Mouse (Mus musculus): Measurements from ENCODE around the gene Gpam. TPM values are rescaled to one million over a fixed set of nuclear protein-coding genes. Genes with fewer than 3 reads are reported as not detected.

The Gpam gene
- polyA plus RNA-seq, 1 experiment from 2014 or later = 24.2 TPM

- Histone ChIP-seq H3K36me3 (replicated peaks; ENCODE audit: insufficient read depth, low read length) (no peaks in the 10 kb centered on the region), H3K4me2 (ENCODE audit: low read depth, low read length) (peak overlapping the region; percentile 70), H3K4me3 (ENCODE audit: low read depth, low read length) (peak overlapping the region; percentile 42), H3K27ac (ENCODE audit: low read depth) (peak overlapping the region; percentile 81), H3K27me3 (ENCODE audit: insufficient read depth, low read length) (no peaks in the 10 kb centered on the region), H3K4me1 (ENCODE audit: insufficient read depth) (peaks cover 17% of the 10 kb centered on the region; the same call in 1 of the 2 replicates), H3K9ac (replicated peaks) (peak overlapping the region; percentile 59), H3K9me3 (ENCODE audit: low read length) (no peaks in the 10 kb centered on the region)
- DNase-seq = no peak
- no peak for ATAC-seq
- 54% methylated on average over 3 of the region's 3 CpGs for WGBS (ENCODE audit: insufficient replicate concordance)
- no peak for TF ChIP-seq EP300 (IDR thresholded peaks at IDR 0.05; ENCODE audit: low read depth)
- no peak for TF ChIP-seq CTCF (IDR thresholded peaks at IDR 0.05; ENCODE audit: low read depth)
Measured at GRCm38 (mm10) chr19:55125456-55125855, 1.6 kb downstream of the Gpam start.

GRCm38 (mm10) chr19:55123001-55123536 is 4.0 kb downstream of the Gpam start:
- ATAC-seq (no peak), DNase-seq (no peak)
- Histone ChIP-seq H3K4me3 (ENCODE audit: low read depth, low read length) (0 out of 2 replicates have a peak overlapping the region, but pooled peaks have one; percentile 20), H3K4me1 (ENCODE audit: insufficient read depth) (peaks cover 19% of the 10 kb centered on the region), H3K9me3 (ENCODE audit: low read length) (no peaks in the 10 kb centered on the region), H3K36me3 (replicated peaks; ENCODE audit: insufficient read depth, low read length) (no peaks in the 10 kb centered on the region), H3K27ac (ENCODE audit: low read depth) (peak overlapping the region; percentile 55), H3K4me2 (ENCODE audit: low read depth, low read length) (peak overlapping the region; percentile 70), H3K27me3 (ENCODE audit: insufficient read depth, low read length) (no peaks in the 10 kb centered on the region), H3K9ac (replicated peaks) (peak overlapping the region; percentile 46; the same call in 1 of the 2 replicates)
- TF ChIP-seq CTCF (IDR thresholded peaks at IDR 0.05; ENCODE audit: low read depth) (no peak), EP300 (IDR thresholded peaks at IDR 0.05; ENCODE audit: low read depth) (no peak)
- 52% methylated on average over 11 of the region's 11 CpGs for WGBS (ENCODE audit: insufficient replicate concordance)

GRCm38 (mm10) chr19:55122351-55122980 is 4.6 kb downstream of the Gpam start:
- no peak overlapping the region for H3K4me3 ChIP-seq (ENCODE audit: low read depth, low read length)
- TF ChIP-seq EP300 (IDR thresholded peaks at IDR 0.05; ENCODE audit: low read depth) = no peak
- TF ChIP-seq CTCF (IDR thresholded peaks at IDR 0.05; ENCODE audit: low read depth) = no peak

GRCm38 (mm10) chr19:55121836-55122235 is 5.2 kb downstream of the Gpam start:
- Histone ChIP-seq H3K36me3 (replicated peaks; ENCODE audit: insufficient read depth, low read length) (no peaks in the 10 kb centered on the region), H3K4me2 (ENCODE audit: low read depth, low read length) (peak overlapping the region; percentile 70), H3K9ac (replicated peaks) (no peak overlapping the region), H3K4me3 (ENCODE audit: low read depth, low read length) (no peak overlapping the region), H3K4me1 (ENCODE audit: insufficient read depth) (peaks cover 19% of the 10 kb centered on the region), H3K9me3 (ENCODE audit: low read length) (no peaks in the 10 kb centered on the region), H3K27ac (ENCODE audit: low read depth) (peak overlapping the region; percentile 61), H3K27me3 (ENCODE audit: insufficient read depth, low read length) (no peaks in the 10 kb centered on the region)
- ATAC-seq = no peak
- no peak for TF ChIP-seq EP300 (IDR thresholded peaks at IDR 0.05; ENCODE audit: low read depth)
- WGBS (ENCODE audit: insufficient replicate concordance) = 53% methylated on average over 6 of the region's 6 CpGs
- no peak for DNase-seq

More at GRCm38 (mm10) chr19:55122351-55122980, 4.6 kb downstream of the Gpam start:
- ATAC-seq = peak; percentile 10; the same call in 1 of the 2 replicates
- Histone ChIP-seq H3K9me3 (ENCODE audit: low read length) (no peaks in the 10 kb centered on the region), H3K4me2 (ENCODE audit: low read depth, low read length) (peak overlapping the region; percentile 70), H3K4me1 (ENCODE audit: insufficient read depth) (peaks cover 19% of the 10 kb centered on the region), H3K27me3 (ENCODE audit: insufficient read depth, low read length) (no peaks in the 10 kb centered on the region), H3K9ac (replicated peaks) (no peak overlapping the region), H3K27ac (ENCODE audit: low read depth) (peak overlapping the region; percentile 61), H3K36me3 (replicated peaks; ENCODE audit: insufficient read depth, low read length) (no peaks in the 10 kb centered on the region)
- 63% methylated on average over 4 of the region's 4 CpGs for WGBS (ENCODE audit: insufficient replicate concordance)
- DNase-seq = peak; percentile 61

- Histone ChIP-seq H3K9me3 (ENCODE audit: low read length) (no peaks in the 10 kb centered on the region), H3K27ac (ENCODE audit: low read depth) (peak overlapping the region; percentile 61; the same call in 1 of the 2 replicates), H3K4me3 (ENCODE audit: low read depth, low read length) (no peak overlapping the region), H3K27me3 (ENCODE audit: insufficient read depth, low read length) (no peaks in the 10 kb centered on the region), H3K36me3 (replicated peaks; ENCODE audit: insufficient read depth, low read length) (no peaks in the 10 kb centered on the region), H3K4me1 (ENCODE audit: insufficient read depth) (peaks cover 24% of the 10 kb centered on the region), H3K9ac (replicated peaks) (0 out of 2 replicates have a peak overlapping the region, but pooled peaks have one; percentile 5), H3K4me2 (ENCODE audit: low read depth, low read length) (peak overlapping the region; percentile 70; the same call in 1 of the 2 replicates)
- WGBS (ENCODE audit: insufficient replicate concordance) = 54% methylated on average over 11 of the region's 11 CpGs
- no peak for ATAC-seq
- TF ChIP-seq EP300 (IDR thresholded peaks at IDR 0.05; ENCODE audit: low read depth) (no peak), CTCF (IDR thresholded peaks at IDR 0.05; ENCODE audit: low read depth) (no peak)
- DNase-seq = no peak
Measured at GRCm38 (mm10) chr19:55120518-55121244, 6.4 kb downstream of the Gpam start.

- no peaks in the 10 kb centered on the region for H3K36me3 ChIP-seq (replicated peaks; ENCODE audit: insufficient read depth, low read length)
- peak overlapping the region; percentile 52; the same call in 1 of the 2 replicates for H3K27ac ChIP-seq (ENCODE audit: low read depth)
- DNase-seq = peak; percentile 75
- H3K4me1 ChIP-seq (ENCODE audit: insufficient read depth) = peaks cover 25% of the 10 kb centered on the region
- TF ChIP-seq EP300 (IDR thresholded peaks at IDR 0.05; ENCODE audit: low read depth) (no peak), CTCF (IDR thresholded peaks at IDR 0.05; ENCODE audit: low read depth) (no peak)
- H3K9me3 ChIP-seq (ENCODE audit: low read length) = no peaks in the 10 kb centered on the region
- 36% methylated on average over 2 of the region's 2 CpGs for WGBS (ENCODE audit: insufficient replicate concordance)
- H3K4me3 ChIP-seq (ENCODE audit: low read depth, low read length) = no peak overlapping the region
- H3K27me3 ChIP-seq (ENCODE audit: insufficient read depth, low read length) = no peaks in the 10 kb centered on the region
- ATAC-seq = peak; percentile 82
- H3K9ac ChIP-seq (replicated peaks) = no peak overlapping the region
- H3K4me2 ChIP-seq (ENCODE audit: low read depth, low read length) = no peak overlapping the region
Measured at GRCm38 (mm10) chr19:55119541-55119940, 7.5 kb downstream of the Gpam start.

Data from liver, postnatal 0 days (tissue).